Mouse (Mus musculus): ENCODE data around the gene Tbc1d23.
A peak's percentile ranks its signal among the peaks of the same experiment; 100 is the strongest.
"Not testable (repeated sequence)": the region's sequence is repeated elsewhere in the genome, so short reads cannot be mapped to it uniquely, and the experiment has no call there.

Tbc1d23 gene

DNA sequence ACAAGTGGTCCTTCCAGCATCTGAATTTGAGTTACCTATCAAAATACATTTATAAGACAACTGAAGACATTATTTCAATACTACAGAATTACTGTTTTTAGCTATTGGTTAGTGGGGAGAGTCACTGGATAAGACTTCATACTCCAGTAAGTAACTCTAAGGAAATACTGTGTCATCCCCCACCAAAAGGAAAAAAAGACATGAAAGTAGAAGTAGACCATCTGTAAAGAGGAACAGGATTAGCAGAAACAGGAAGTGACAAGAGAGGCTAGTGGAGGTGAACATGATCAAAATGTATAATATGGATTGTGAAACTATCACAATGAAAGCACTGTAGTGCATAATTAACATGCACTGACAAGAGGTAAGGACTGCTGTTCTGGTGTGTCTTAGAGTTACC is 15.3 kb downstream of the Tbc1d23 start:
- no peak for DNase-seq (ENCODE audit: low spot score)

DNA sequence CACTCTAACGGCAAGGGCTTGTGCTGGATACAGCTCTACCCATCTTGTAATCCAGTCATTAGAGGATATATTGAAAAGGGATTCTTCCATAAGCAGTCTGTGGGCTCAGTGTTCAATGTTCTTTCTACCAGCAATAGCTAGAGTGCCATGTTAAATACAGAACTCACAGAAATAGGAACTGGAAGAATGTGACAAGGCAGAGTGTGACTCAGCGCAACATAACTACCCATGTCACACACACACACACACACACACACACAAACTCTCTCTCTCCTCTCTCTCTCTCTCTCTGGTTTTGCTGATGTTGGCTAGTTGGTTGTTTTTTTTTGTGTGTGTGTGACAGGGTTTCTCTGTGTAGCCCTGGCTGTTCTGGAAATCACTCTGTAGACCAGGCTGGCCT is 20.3 kb downstream of the Tbc1d23 start:
- no peak for DNase-seq (ENCODE audit: low spot score)

DNA sequence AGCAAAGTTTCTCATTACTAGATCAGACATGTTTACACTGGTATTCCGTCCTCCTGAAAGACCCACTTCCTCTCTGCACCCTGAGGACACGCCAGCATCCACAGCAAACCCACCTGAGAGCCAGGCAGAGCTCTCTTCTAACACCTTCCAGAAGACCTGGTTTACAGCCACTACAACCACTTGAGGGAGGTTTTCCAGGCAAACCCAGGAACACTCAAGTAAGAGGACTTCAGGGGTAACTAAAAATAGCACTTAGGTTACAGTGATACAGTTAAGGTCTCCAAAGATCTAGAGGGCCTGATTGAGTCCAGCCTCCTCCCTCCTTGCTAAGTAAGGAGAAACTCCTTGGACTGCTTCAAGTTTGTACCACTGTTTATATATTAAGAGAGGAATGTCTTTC is 23.0 kb downstream of the Tbc1d23 start:
- DNase-seq (ENCODE audit: low spot score): no peak

DNA sequence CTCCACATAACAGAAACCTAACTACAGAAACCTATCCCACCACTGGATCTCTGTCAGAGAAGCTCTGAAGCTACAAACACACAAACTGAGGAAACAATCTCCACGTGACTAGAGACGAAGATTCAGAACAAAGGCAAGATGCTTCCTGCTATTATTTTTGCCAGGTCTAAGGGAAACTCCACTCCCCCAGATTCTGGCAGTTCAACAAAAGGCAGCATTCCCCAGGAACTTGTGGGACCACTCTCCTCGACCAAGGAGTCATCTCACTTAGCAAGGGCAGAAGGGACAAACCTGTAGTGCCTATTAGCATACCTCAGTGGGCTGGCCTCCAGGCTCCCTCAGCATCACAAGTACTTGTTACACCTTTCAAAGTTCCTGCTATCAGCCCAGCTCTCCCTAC is 34.0 kb downstream of the Tbc1d23 start:
- DNase-seq (ENCODE audit: low spot score): no peak

DNA sequence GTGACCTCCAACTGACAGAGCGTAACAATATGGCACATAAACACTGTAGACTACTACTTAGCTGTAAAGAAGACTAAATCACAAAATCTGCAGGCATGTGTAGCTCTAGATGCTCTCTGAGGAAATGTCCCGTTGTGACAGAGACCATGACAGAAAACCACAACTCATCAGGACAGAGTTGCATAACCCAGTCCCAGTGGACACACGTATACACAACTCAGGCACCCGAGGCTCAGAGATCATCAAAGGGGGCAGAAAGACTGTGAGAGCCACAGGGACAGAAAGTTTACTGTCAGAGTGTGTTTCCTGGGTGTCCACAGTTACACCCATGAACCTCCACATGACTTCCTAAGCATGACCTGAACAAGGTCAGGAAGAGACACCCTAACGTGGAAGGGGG is 34.7 kb downstream of the Tbc1d23 start:
- no peak for DNase-seq (ENCODE audit: low spot score)

DNA sequence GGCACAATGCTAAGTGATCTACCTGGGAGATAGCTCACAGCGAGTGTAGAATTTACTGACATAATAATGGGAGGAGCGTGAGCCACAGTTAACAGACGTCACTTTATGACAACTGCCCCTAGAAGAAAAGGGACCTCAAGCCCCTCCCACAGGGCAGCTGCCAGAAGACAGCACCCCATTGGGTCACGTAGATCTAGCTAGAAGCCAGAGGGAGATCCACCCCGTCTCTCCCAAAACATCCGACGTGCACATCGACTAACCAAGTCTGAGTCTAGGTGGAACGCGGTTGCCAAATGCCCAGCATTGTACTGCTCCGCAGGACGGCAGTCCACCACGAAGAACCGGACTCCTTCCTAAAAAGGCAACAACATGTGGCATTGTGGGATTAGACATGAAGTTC is 40.1 kb downstream of the Tbc1d23 start:
- no peak for DNase-seq (ENCODE audit: low spot score)

DNA sequence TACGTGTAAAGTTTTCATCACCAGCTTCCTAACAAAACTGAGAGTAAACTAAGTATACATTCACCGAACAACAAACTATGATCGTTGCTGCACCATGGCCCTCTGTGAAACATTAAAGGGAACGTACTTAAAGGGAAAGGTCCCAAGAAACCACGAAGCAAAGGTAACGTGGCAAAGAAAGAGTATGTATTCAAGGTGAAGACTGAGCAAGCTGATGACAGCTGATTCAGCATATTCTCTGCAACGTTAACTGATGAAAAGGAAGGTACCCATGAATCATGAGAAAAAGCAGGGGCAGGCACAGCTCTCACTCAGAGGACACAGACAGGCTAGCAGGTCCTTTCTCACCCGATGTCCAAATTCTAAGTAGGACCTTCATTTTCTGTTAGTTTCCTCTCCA is 40.9 kb downstream of the Tbc1d23 start:
- no peak for DNase-seq (ENCODE audit: low spot score)

DNA sequence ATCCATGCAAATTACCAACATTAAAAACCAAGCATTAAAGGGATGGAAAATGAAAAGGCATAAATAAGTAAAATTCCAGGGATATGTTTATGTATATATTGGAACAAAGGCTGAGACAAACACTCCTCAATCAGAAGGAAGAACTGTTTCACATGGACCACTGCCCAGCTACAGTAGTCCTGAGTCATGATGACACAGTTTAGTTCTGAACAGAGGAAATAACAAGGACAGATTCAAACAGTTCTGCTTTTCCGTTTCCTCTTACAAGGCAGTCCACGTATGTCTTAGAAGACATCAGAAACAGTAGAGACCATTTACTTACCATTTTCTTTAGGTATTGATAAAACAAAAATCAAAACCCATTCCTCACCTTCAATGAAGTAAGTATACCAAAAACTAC is 41.8 kb downstream of the Tbc1d23 start:
- no peak for DNase-seq (ENCODE audit: low spot score)

DNA sequence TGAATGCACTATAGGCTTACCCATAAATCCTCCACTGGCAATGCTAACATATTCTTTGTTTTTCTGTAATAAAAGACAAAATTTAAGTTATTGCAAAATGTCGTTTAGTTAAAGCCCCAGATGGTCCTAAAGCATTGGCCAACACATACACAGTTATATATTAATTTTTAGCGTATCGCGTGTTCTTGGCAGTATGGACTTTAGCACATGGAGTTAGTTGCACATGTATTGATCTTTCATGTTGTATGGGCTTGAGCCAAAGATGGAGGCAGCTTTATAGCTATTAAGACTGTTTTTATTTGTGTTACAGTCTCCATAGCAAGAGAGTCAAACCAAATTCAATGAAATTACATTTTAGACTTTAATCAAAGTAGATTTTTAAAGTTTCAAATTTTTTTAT is 44.7 kb downstream of the Tbc1d23 start:
- no peak for DNase-seq (ENCODE audit: low spot score)

DNA sequence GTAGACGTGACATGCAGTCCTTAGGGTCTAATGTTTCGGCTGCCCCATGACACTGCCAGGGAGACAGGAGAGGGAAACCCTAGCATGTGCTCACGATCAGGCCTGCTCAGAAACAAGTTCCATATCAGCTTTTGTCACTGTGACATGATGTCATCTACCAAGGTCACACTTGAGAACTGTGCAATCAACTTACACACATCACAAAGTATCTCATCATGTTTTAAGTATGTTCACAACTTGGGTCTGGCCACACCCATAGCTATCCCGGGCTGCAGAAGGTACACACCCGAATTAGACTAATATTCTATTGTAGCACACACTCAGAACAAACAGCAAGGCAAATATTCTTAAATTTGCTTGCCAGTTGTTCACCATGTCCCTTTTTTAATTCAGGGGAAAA is 49.3 kb downstream of the Tbc1d23 start:
- no peak for DNase-seq (ENCODE audit: low spot score)

DNA sequence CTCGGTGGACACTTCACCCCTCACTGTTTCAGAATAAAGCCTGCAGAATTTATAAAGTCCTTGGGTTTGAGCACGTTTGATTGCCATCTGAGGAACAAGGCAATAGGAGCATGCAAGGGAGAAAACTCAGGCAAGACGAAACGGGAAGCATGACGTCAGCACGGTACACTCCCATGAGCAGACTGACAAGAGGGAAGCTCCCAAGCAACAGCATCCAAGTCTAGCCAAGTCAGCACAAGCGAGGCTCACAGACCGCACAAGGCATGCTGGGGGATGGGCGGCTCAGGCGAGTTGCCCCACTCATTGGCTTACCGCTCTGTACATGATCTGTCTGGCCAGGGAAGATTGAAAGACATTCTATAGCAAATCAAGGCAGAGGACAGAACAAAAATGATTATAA is 50.1 kb downstream of the Tbc1d23 start:
- no peak for DNase-seq (ENCODE audit: low spot score)

DNA sequence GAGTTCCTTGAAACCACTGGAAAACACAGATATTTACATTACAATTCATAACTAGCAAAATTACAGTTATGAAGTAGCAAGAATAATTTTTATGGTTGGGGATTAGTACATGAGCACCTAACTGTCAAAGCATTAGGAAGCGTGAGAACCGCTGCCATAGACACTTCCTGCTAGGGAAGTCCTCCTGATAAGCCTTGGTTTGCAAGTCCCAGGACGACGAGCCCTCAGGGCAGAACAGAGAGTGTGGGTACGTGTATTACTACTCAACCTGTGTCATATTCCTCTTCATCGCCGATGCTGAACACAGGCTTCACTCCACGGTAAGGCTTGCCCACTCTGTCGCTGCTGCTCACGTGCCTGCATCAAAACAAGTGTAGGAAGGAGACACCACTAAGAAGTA is 53.6 kb downstream of the Tbc1d23 start:
- no peak for DNase-seq (ENCODE audit: low spot score)

DNA sequence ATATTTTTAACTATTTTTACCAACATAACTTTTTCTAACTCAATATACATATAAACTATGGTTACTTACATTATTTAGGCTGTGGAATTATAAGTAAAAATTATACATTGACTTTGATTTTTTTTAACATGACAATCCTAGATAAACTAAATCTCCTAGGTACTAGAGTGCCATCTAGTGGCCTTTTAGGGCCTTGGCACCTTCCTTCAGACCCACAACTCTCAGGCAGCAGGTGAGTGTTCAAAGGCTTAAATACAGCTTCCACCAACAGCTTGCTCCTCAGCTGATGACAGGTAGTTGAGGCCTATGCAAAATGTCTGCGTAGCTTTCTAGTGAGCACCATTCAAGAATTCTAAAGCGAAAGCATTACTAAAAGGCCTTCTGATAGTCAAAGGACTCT is 54.0 kb downstream of the Tbc1d23 start:
- DNase-seq (ENCODE audit: low spot score): no peak

DNA sequence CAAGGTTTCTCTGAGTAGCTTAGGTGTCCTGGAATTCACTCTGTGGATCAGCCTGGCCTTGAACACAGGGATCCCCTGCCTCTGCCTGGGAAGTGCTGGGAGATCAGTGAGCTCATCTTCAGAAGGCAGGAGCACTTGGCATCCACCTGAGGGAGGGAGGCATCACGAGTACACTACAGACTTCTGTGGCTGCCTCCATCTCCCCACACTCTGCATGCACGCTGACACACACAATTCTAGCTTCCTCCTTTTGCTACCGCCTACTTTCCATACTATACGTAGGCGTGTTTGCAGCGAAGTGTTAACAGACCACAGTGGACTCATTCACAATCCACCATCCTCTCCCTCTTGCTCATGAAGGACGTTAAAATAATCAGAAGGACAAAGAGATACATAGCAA is 55.0 kb downstream of the Tbc1d23 start:
- no peak for DNase-seq (ENCODE audit: low spot score)

DNA sequence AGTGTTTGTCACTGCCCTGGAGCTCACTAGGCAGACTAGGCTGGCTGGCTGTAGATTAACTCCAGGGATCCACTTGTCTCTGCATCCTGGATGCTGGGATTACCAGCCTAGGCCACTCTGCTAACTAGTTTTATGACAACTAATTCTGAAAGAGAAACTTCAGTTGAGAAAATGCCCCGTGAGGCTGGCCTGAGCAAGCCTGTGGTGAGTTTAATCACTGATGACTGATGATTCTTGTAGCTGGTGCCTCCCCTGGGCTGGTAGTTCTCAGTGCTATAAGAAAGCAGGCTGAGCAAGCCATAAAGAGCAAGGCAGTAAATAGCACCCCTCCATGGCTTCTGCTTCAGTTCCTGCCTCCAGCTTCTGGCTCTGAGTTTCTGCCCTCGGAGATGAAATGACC is 55.6 kb downstream of the Tbc1d23 start:
- no peak for DNase-seq (ENCODE audit: low spot score)

DNA sequence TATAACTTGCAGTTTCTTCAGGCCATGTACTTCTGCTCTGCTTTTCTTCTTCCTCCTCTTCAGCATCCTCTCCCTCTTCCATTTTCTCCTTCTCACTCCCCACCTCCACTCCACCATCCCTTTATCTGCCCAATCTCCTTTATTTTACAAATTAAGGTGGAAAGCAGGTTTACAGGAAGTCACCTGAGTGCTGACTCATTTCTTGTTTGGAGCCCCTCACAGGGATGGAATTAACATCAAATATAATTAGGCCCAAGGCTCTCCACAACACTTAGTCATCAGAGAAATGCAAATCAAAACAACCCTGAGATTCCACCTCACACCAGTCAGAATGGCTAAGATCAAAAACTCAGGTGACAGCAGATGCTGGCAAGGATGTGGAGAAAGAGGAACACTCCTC is 56.8 kb downstream of the Tbc1d23 start:
- not testable (repeated sequence) for DNase-seq (ENCODE audit: low spot score)

DNA sequence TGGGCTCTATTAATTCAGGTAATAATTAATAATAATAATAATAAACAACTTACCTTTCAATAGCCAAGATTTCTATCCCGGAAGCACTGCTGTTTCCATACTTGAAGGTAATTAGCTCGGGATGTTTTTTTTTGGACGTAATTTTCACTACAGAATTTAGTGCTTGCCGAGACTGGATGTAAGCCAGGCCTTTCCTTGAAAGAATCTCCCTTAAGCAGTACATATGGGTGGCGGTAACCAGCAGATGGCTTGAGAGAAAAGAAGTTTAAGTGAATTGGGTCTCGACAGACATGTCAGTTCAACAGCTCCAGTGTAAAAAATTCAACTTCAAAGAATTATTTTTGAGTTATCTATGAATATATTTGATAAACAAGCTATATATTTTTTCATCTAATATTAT is 59.7 kb downstream of the Tbc1d23 start:
- no peak for DNase-seq (ENCODE audit: low spot score)

DNA sequence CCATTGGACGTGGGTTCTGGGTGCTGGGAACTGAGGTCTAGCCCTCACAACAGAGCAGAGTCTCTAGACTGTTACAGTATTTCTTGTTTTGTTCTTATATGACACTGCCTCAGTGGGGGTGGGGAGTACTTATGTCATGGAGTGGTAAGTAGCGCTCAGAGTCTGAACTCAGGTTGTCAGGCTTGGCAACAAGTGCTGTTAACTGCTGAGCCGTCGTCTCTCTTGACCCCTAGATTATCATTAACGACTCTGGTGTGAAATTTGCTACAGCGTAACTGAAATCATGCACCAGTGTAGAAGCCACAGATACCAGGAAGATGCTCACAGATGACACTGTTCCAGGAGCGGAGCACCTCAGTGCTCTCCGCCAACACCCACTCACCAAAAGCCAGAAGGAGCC is 60.1 kb downstream of the Tbc1d23 start:
- no peak for DNase-seq (ENCODE audit: low spot score)

DNA sequence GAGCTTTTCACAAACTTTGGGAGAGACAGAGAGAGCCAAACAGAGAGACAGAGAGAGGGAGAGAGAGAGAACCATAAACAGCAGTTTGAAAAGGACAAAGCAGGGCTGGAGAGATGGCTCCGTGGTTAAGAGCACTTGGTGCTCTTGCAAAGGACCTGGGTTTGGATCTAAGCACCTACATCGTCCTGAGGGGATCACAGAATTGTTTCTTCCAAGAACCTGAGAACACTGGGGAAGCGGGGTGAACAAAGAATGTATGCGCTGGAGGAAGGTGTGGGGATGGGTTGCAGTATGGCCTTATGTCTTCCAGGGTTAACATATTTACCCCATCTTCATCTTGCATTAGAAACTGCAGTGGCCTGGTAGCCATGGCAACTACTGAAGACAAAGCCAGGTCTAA is 63.1 kb downstream of the Tbc1d23 start:
- no peak for DNase-seq (ENCODE audit: low spot score)

DNA sequence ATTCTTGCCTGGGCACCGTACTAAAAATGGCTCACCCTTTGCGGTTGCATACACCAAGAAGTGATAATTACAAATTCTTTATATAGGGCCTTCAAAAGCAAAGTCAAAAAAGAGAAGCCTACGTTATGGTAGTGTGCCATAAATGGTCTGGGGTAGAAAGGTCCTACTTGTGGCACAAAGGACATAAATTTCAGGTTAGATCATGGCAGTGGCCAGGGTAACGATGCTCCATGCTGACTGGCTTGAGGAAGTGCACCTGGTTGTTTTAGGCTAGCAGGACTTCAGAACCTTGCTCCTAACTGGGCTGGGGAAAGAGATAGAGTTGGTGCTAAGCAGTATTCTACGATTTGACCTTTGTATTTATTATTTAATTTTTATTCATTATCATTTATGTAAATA is 63.8 kb downstream of the Tbc1d23 start:
- DNase-seq (ENCODE audit: low spot score): no peak

DNA sequence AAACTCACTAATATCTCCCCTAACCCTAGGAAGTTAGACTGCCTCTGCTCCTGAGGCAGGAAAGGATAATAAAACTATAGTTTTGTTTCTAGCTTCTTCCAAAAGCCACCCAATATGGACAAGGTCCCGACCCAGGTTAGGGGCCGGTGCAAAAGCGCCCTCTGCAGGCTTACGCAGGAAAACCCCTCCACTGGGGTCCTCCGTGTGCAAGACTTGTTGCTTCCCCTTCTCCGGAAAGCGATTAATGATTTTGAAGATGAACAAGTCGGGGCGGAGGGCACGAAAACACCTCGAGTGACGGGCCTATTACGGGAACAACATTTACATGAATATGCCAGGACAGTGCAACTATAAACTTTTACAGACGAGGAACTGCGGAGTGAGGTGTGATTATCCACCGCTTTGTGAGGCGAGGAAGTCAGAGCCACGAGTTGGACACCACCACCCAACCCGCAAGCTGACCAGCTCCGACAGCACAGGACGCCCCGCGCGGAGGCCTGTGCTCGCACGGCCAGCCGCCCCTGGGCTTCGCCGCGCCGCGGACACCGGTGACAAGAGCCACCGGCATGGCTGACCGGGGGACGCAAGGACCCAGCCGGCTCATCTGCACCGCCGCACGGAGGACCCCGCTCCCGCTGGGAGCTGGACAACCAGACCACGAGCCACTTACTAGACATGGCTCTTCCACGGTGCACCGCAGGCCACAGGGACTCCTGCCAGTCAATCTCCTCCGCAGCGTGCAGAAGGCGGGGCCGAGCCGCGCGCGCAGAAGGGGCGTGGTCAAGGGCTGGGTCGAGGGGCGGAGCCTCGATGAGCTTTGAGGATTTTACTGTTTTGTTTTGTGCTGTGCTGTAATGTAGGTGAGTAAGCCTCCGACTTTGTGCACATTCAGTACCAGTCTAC is 64.4 kb downstream of the Tbc1d23 start, which contains the start of gene Nit2:
TSS of gene Nit2 (minus strand) at position 731 of the 903 bp plus-strand sequence.
- peak; percentile 95 for DNase-seq (ENCODE audit: low spot score)

DNA sequence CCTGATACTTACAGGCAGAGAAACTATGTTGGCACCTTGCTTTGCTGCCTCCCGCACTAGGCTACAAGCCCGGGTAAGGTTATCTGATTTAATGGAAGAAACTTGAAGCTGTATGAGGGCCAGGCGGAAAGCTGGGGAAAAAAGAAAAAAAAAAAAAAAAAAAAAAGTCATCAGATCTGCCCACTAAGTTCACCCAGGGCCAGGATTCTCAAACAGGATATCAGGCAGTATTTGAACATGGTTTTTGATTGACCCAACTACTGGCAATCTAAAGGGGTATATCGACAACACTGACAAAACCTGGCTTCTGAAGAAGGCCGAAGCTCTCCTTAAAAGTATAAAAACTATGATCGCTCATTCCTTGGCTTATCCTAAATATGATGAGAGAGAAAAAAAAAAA is 65.2 kb downstream of the Tbc1d23 start:
- DNase-seq (ENCODE audit: low spot score): no peak

DNA sequence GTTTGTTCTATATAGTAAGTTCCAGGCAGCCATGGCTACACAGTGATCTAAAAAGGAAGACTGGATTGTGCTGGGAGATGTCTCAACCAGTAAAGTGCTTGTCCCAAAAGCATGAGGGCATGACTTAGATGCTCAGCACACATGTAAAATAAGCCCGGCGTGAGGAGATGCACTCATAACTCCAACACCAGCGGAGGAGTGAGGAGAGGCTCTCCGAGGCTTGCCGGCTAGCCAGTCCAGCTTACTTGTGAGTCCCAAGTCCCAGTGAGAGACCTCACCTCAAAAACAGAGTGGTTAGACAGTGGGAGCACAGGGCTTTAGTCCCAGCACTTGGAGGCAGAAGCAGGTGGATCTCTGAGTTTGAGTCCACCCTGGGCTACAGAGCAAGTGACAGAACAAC is 66.1 kb downstream of the Tbc1d23 start:
- no peak for DNase-seq (ENCODE audit: low spot score)

DNA sequence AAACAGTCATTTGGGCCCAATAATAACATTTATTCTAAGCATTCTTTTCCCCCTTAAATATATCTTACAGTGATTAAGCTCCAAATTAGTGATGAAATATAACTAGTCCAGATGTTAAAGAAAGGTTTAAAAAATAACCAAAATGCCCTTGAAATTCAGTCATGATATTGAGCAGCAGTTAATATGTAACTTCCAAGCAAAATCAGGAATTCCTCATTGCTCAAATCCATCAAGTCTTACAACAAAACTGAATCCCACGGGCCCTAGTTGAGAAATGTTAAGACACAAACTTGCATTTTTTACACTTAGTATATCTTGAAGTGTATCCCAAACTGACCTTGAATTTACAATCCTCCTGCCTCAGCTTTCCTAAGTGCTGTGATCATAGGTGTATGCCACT is 67.6 kb downstream of the Tbc1d23 start:
- no peak for DNase-seq (ENCODE audit: low spot score)
